Mouse (Mus musculus) heart, embryonic 16.5 days (tissue): Measurements from ENCODE around the gene 4930453N24Rik. TPM values are rescaled to one million over a fixed set of nuclear protein-coding genes. Genes with fewer than 3 reads are reported as not detected.

Source experiments
- ATAC-seq: fragments of 200-750 bp; cut with Nextera tagmentation; replicated peaks from 2 replicates; pipeline ENCODE4 v1.8.0; 2017; ENCODE audit warnings: moderate number of reproducible peaks; ENCODE audit not compliant: insufficient read depth, low FRiP score; ENCODE audit errors: extremely low read depth
- H3K27ac ChIP-seq: fragments of 300-500 bp; sonication (generic); 2 replicates; pipeline ENCODE4 v1.5.1; 2014; ENCODE audit warnings: mild to moderate bottlenecking, low read length, control low read depth, moderate library complexity
- H3K27me3 ChIP-seq: fragments of 300-500 bp; sonication (generic); 2 replicates; pipeline ENCODE4 v1.6.1; 2014; ENCODE audit warnings: low read length, mixed read lengths; ENCODE audit not compliant: control insufficient read depth, insufficient read depth
- H3K36me3 ChIP-seq: fragments of 300-500 bp; sonication (generic); 2 replicates; pipeline ENCODE4 v1.6.1; 2014; ENCODE audit not compliant: control insufficient read depth, insufficient read depth
- H3K4me1 ChIP-seq: fragments of 300-500 bp; sonication (generic); 2 replicates; pipeline ENCODE4 v1.6.1; 2014; ENCODE audit warnings: low read length, mixed read lengths; ENCODE audit not compliant: control insufficient read depth, insufficient read depth
- H3K4me2 ChIP-seq: fragments of 300-500 bp; sonication (generic); 2 replicates; pipeline ENCODE4 v1.6.1; 2014; ENCODE audit warnings: low read depth, mild to moderate bottlenecking, control low read depth, low read length
- H3K4me3 ChIP-seq: fragments of 300-500 bp; sonication (generic); 2 replicates; pipeline ENCODE4 v1.5.1; 2014; ENCODE audit warnings: mild to moderate bottlenecking, control low read depth, low read length
- H3K9ac ChIP-seq: fragments of 300-500 bp; sonication (generic); 2 replicates; pipeline ENCODE4 v1.6.1; 2014; ENCODE audit warnings: low read length, control low read depth
- H3K9me3 ChIP-seq: fragments of 300-500 bp; sonication (generic); replicated peaks from 2 replicates; pipeline ENCODE4 v1.6.1; 2016; ENCODE audit warnings: low read length; ENCODE audit not compliant: control insufficient read depth
- WGBS: fragments of 180-500 bp; shearing (Covaris S2); extraction: QIAGEN DNeasy Blood & Tissue Kit; methylation state at CpG from one replicate; pipeline ENCODE4 v1.1.7; 2014; 5-methylcytosine and 5-hydroxymethylcytosine counted together
- polyA plus RNA-seq: library from polyadenylated mRNA; unstranded; fragments of >200 nt; fragmentation: Nextera tagmentation; extraction: Ambion mirVana; gene quantifications from 2 replicates; pipeline ENCODE4 v1.2.1, GENCODE M21; 2015

4930453N24Rik gene
- polyA plus RNA-seq, 1 experiment from 2014 or later: 17.5 TPM

- H3K9ac ChIP-seq: no peak overlapping the region
- 61% methylated on average over 4 of the region's 4 CpGs for WGBS
- no peak overlapping the region for H3K27ac ChIP-seq
- no peaks in the 10 kb centered on the region for H3K27me3 ChIP-seq
- H3K9me3 ChIP-seq: no peaks in the 10 kb centered on the region
- H3K4me2 ChIP-seq: no peak overlapping the region
- H3K4me1 ChIP-seq: no peaks in the 10 kb centered on the region
- ATAC-seq: no peak
- H3K4me3 ChIP-seq: no peak overlapping the region
- no peaks in the 10 kb centered on the region for H3K36me3 ChIP-seq
Observed at GRCm38 (mm10) chr16:64745089-64745488, 25.9 kb downstream of the 4930453N24Rik start.

- 84% methylated on average over 5 of the region's 5 CpGs for WGBS
- ATAC-seq: no peak
- Histone ChIP-seq H3K4me2 (no peak overlapping the region), H3K36me3 (no peaks in the 10 kb centered on the region), H3K9me3 (no peaks in the 10 kb centered on the region), H3K9ac (no peak overlapping the region), H3K27me3 (no peaks in the 10 kb centered on the region), H3K4me3 (no peak overlapping the region), H3K27ac (no peak overlapping the region), H3K4me1 (no peaks in the 10 kb centered on the region)
Observed at GRCm38 (mm10) chr16:64737289-64737688, 33.7 kb downstream of the 4930453N24Rik start.

GRCm38 (mm10) chr16:64723273-64724057, 47.5 kb downstream of the 4930453N24Rik start:
- peak; percentile 79; the same call in 1 of the 2 replicates for ATAC-seq
- Histone ChIP-seq H3K4me1 (no peaks in the 10 kb centered on the region), H3K27me3 (no peaks in the 10 kb centered on the region), H3K9me3 (no peaks in the 10 kb centered on the region), H3K27ac (no peak overlapping the region), H3K4me3 (no peak overlapping the region), H3K36me3 (no peaks in the 10 kb centered on the region), H3K4me2 (no peak overlapping the region), H3K9ac (no peak overlapping the region)
- WGBS: 45% methylated on average over 4 of the region's 4 CpGs

- Histone ChIP-seq H3K36me3 (no peaks in the 10 kb centered on the region), H3K27ac (no peak overlapping the region), H3K27me3 (no peaks in the 10 kb centered on the region), H3K9me3 (no peaks in the 10 kb centered on the region), H3K4me1 (no peaks in the 10 kb centered on the region), H3K4me3 (no peak overlapping the region), H3K4me2 (no peak overlapping the region), H3K9ac (no peak overlapping the region)
- 74% methylated on average over 5 of the region's 5 CpGs for WGBS
- ATAC-seq: no peak
Observed at GRCm38 (mm10) chr16:64721542-64721941, 49.4 kb downstream of the 4930453N24Rik start.

- H3K27me3 ChIP-seq: no peaks in the 10 kb centered on the region
- no peak overlapping the region for H3K9ac ChIP-seq
- no peak overlapping the region for H3K4me2 ChIP-seq
- no peaks in the 10 kb centered on the region for H3K9me3 ChIP-seq
- WGBS: 80% methylated on average over 7 of the region's 7 CpGs
- H3K27ac ChIP-seq: no peak overlapping the region
- no peaks in the 10 kb centered on the region for H3K36me3 ChIP-seq
- ATAC-seq: no peak
- H3K4me3 ChIP-seq: no peak overlapping the region
- no peaks in the 10 kb centered on the region for H3K4me1 ChIP-seq
Observed at GRCm38 (mm10) chr16:64719096-64719495, 51.9 kb downstream of the 4930453N24Rik start.

GRCm38 (mm10) chr16:64717814-64718213, 53.1 kb downstream of the 4930453N24Rik start:
- Histone ChIP-seq H3K27me3 (no peaks in the 10 kb centered on the region), H3K9ac (no peak overlapping the region), H3K4me2 (no peak overlapping the region), H3K36me3 (no peaks in the 10 kb centered on the region), H3K4me1 (no peaks in the 10 kb centered on the region), H3K4me3 (no peak overlapping the region), H3K27ac (no peak overlapping the region), H3K9me3 (no peaks in the 10 kb centered on the region)
- 79% methylated on average over 10 of the region's 10 CpGs for WGBS
- ATAC-seq: no peak

- Histone ChIP-seq H3K9me3 (no peaks in the 10 kb centered on the region), H3K27me3 (no peaks in the 10 kb centered on the region), H3K4me2 (no peak overlapping the region), H3K4me3 (no peak overlapping the region), H3K36me3 (no peaks in the 10 kb centered on the region), H3K9ac (no peak overlapping the region), H3K4me1 (no peaks in the 10 kb centered on the region), H3K27ac (no peak overlapping the region)
- ATAC-seq: no peak
- 47% methylated on average over 6 of the region's 6 CpGs for WGBS
Observed at GRCm38 (mm10) chr16:64711816-64712215, 59.1 kb downstream of the 4930453N24Rik start.

Other genes starting within 250 kb of the 4930453N24Rik start
- gene Csnka2ip, start 168.8 kb downstream of the 4930453N24Rik start, polyA plus RNA-seq: not detected in 2 replicates
- gene Zfp654, start 80.5 kb upstream of the 4930453N24Rik start, polyA plus RNA-seq: 4.8 and 5.5 TPM in 2 replicates
- 46.9 and 52.2 TPM in 2 replicates for gene Cggbp1, start 80.8 kb upstream of the 4930453N24Rik start, polyA plus RNA-seq